Mouse (Mus musculus) intestine, embryonic 14.5 days (tissue): ENCODE data around the gene Ankrd42. TPM values are rescaled to one million over a fixed set of nuclear protein-coding genes. Genes with fewer than 3 reads are reported as not detected.
A peak's percentile ranks its signal among the peaks of the same experiment; 100 is the strongest.

ENCODE experiments used
- ATAC-seq: fragments of 200-750 bp; cut with Nextera tagmentation; replicated peaks from 2 replicates; pipeline ENCODE4 v1.8.0; 2017; ENCODE audit warnings: low read depth, moderate number of reproducible peaks, moderate TSS enrichment, moderate library complexity; ENCODE audit not compliant: low FRiP score, low TSS enrichment
- DNase-seq: peaks from one replicate; pipeline ENCODE4 v3.0.0-alpha.2; 2018; ENCODE audit warnings: low spot score
- H3K27ac ChIP-seq: fragments of 300-500 bp; sonication (generic); 2 replicates; pipeline ENCODE4 v1.5.1; 2014; ENCODE audit warnings: low read depth, mild to moderate bottlenecking, control low read depth
- H3K27me3 ChIP-seq: fragments of 300-500 bp; sonication (generic); replicated peaks from 2 replicates; pipeline ENCODE4 v1.6.1; 2014; ENCODE audit warnings: low read length, control low read depth; ENCODE audit not compliant: control insufficient read depth, insufficient read depth
- H3K36me3 ChIP-seq: fragments of 300-500 bp; sonication (generic); 2 replicates; pipeline ENCODE4 v1.6.1; 2014; ENCODE audit warnings: low read length, control low read depth; ENCODE audit not compliant: control insufficient read depth, insufficient read depth
- H3K4me1 ChIP-seq: fragments of 300-500 bp; sonication (generic); replicated peaks from 2 replicates; pipeline ENCODE4 v1.6.1; 2014; ENCODE audit warnings: low read length, control low read depth, mixed read lengths; ENCODE audit not compliant: control insufficient read depth, insufficient read depth
- H3K4me2 ChIP-seq: fragments of 300-500 bp; sonication (generic); 2 replicates; pipeline ENCODE4 v1.6.1; 2014; ENCODE audit warnings: low read length
- H3K4me3 ChIP-seq: fragments of 300-500 bp; sonication (generic); 2 replicates; pipeline ENCODE4 v1.5.1; 2014; ENCODE audit warnings: low read depth, low read length, control low read depth, mixed read lengths
- H3K9ac ChIP-seq: fragments of 300-500 bp; sonication (generic); 2 replicates; pipeline ENCODE4 v1.6.1; 2014; ENCODE audit warnings: mild to moderate bottlenecking, low read length
- H3K9me3 ChIP-seq: fragments of 300-500 bp; sonication (generic); 2 replicates; pipeline ENCODE4 v1.6.1; 2016; ENCODE audit warnings: low read length, control low read depth; ENCODE audit not compliant: control insufficient read depth
- WGBS: fragments of 180-500 bp; shearing (Covaris S2); extraction: QIAGEN DNeasy Blood & Tissue Kit; methylation state at CpG from one replicate; pipeline ENCODE4 v1.1.7; 2014; 5-methylcytosine and 5-hydroxymethylcytosine counted together
- polyA plus RNA-seq: library from polyadenylated mRNA; unstranded; fragments of >200 nt; fragmentation: Nextera tagmentation; extraction: Ambion mirVana; gene quantifications from 2 replicates; pipeline ENCODE4 v1.2.1, GENCODE M21; 2014

Gene Ankrd42
- polyA plus RNA-seq, 1 experiment from 2014 or later = 4.0 TPM

GRCm38 (mm10) chr7:92653329-92653728 is 16.4 kb upstream of the Ankrd42 start:
- ATAC-seq (no peak), DNase-seq (no peak)
- H3K4me1 ChIP-seq = no peaks in the 10 kb centered on the region
- no peak overlapping the region for H3K4me3 ChIP-seq
- H3K27me3 ChIP-seq = no peaks in the 10 kb centered on the region
- 93% methylated on average over 1 of the region's 1 CpGs for WGBS
- no peak overlapping the region for H3K9ac ChIP-seq
- no peak overlapping the region for H3K27ac ChIP-seq
- no peaks in the 10 kb centered on the region for H3K9me3 ChIP-seq
- no peak overlapping the region for H3K4me2 ChIP-seq
- peaks cover 72% of the 10 kb centered on the region for H3K36me3 ChIP-seq

- Histone ChIP-seq H3K27ac (no peak overlapping the region), H3K27me3 (no peaks in the 10 kb centered on the region), H3K4me3 (no peak overlapping the region), H3K9ac (no peak overlapping the region), H3K4me1 (no peaks in the 10 kb centered on the region), H3K4me2 (no peak overlapping the region), H3K36me3 (peaks cover 75% of the 10 kb centered on the region), H3K9me3 (no peaks in the 10 kb centered on the region)
- ATAC-seq = no peak
- DNase-seq = no peak
- 85% methylated on average over 7 of the region's 7 CpGs for WGBS
These were observed 10.8 kb upstream of the Ankrd42 start for GRCm38 (mm10) chr7:92647790-92648189.

- no peak overlapping the region for H3K27ac ChIP-seq
- H3K9ac ChIP-seq = no peak overlapping the region
- peaks cover 65% of the 10 kb centered on the region for H3K36me3 ChIP-seq
- H3K4me3 ChIP-seq = no peak overlapping the region
- H3K4me2 ChIP-seq = no peak overlapping the region
- H3K9me3 ChIP-seq = no peaks in the 10 kb centered on the region
- ATAC-seq = no peak
- no peak for DNase-seq
- H3K27me3 ChIP-seq = no peaks in the 10 kb centered on the region
- H3K4me1 ChIP-seq = peaks cover 6% of the 10 kb centered on the region; the same call in 1 of the 2 replicates
These were observed 5.4 kb upstream of the Ankrd42 start for GRCm38 (mm10) chr7:92642358-92642757.

- DNase-seq (no peak), ATAC-seq (no peak)
- Histone ChIP-seq H3K9me3 (no peaks in the 10 kb centered on the region), H3K27me3 (no peaks in the 10 kb centered on the region), H3K9ac (no peak overlapping the region; the same call in 1 of the 2 replicates), H3K36me3 (peaks cover 29% of the 10 kb centered on the region), H3K4me1 (peaks cover 11% of the 10 kb centered on the region; the same call in 1 of the 2 replicates), H3K4me2 (peak overlapping the region; percentile 74), H3K4me3 (peak overlapping the region; percentile 87; the same call in 1 of the 2 replicates), H3K27ac (no peak overlapping the region)
- 90% methylated on average over 5 of the region's 5 CpGs for WGBS
These were observed 1.1 kb upstream of the Ankrd42 start for GRCm38 (mm10) chr7:92638050-92638449.

GRCm38 (mm10) chr7:92636295-92637011 is 489 bp downstream of the Ankrd42 start:
- no peaks in the 10 kb centered on the region for H3K27me3 ChIP-seq
- no peaks in the 10 kb centered on the region for H3K9me3 ChIP-seq
- ATAC-seq (peak; percentile 70), DNase-seq (no peak)
- H3K4me1 ChIP-seq = peaks cover 11% of the 10 kb centered on the region; the same call in 1 of the 2 replicates
- peak overlapping the region; percentile 99 for H3K4me2 ChIP-seq
- H3K27ac ChIP-seq = peak overlapping the region; percentile 78
- H3K4me3 ChIP-seq = peak overlapping the region; percentile 87
- 2% methylated on average over 49 of the region's 49 CpGs for WGBS
- peaks cover 18% of the 10 kb centered on the region for H3K36me3 ChIP-seq
- H3K9ac ChIP-seq = peak overlapping the region; percentile 83

- no peak for ATAC-seq
- Histone ChIP-seq H3K4me1 (no peaks in the 10 kb centered on the region), H3K4me3 (no peak overlapping the region), H3K27ac (no peak overlapping the region), H3K9ac (no peak overlapping the region), H3K27me3 (no peaks in the 10 kb centered on the region), H3K36me3 (no peaks in the 10 kb centered on the region), H3K9me3 (no peaks in the 10 kb centered on the region), H3K4me2 (no peak overlapping the region)
- no peak for DNase-seq
- WGBS = 56% methylated on average over 2 of the region's 2 CpGs
These were observed 6.8 kb downstream of the Ankrd42 start for GRCm38 (mm10) chr7:92630167-92630566.

- Histone ChIP-seq H3K9me3 (no peaks in the 10 kb centered on the region), H3K4me1 (no peaks in the 10 kb centered on the region), H3K36me3 (no peaks in the 10 kb centered on the region), H3K27me3 (no peaks in the 10 kb centered on the region), H3K4me3 (no peak overlapping the region), H3K9ac (no peak overlapping the region), H3K4me2 (no peak overlapping the region), H3K27ac (no peak overlapping the region)
- 54% methylated on average over 2 of the region's 2 CpGs for WGBS
- DNase-seq (no peak), ATAC-seq (no peak)
These were observed 12.5 kb downstream of the Ankrd42 start for GRCm38 (mm10) chr7:92624488-92624887.

GRCm38 (mm10) chr7:92610830-92611229 is 26.1 kb downstream of the Ankrd42 start:
- Histone ChIP-seq H3K9ac (no peak overlapping the region), H3K4me2 (no peak overlapping the region), H3K27me3 (no peaks in the 10 kb centered on the region), H3K4me3 (no peak overlapping the region), H3K27ac (no peak overlapping the region), H3K4me1 (no peaks in the 10 kb centered on the region), H3K36me3 (no peaks in the 10 kb centered on the region), H3K9me3 (no peaks in the 10 kb centered on the region)
- ATAC-seq = no peak
- no peak for DNase-seq
- WGBS = 65% methylated on average over 7 of the region's 7 CpGs

GRCm38 (mm10) chr7:92604961-92605360 is 32.0 kb downstream of the Ankrd42 start:
- no peak overlapping the region for H3K4me3 ChIP-seq
- WGBS = 88% methylated on average over 7 of the region's 7 CpGs

More at GRCm38 (mm10) chr7:92604961-92605360, 32.0 kb downstream of the Ankrd42 start:
- Histone ChIP-seq H3K4me1 (no peaks in the 10 kb centered on the region), H3K9ac (no peak overlapping the region), H3K27me3 (no peaks in the 10 kb centered on the region), H3K4me2 (no peak overlapping the region), H3K9me3 (no peaks in the 10 kb centered on the region), H3K27ac (no peak overlapping the region), H3K36me3 (no peaks in the 10 kb centered on the region)
- no peak for DNase-seq
- ATAC-seq = no peak
